ENCODE assay signal across 40 mouse cellular contexts in genomic region chr6:41631549-41631948, GRCm38 (mm10). TPM values are rescaled to one million over a fixed set of nuclear protein-coding genes. Genes with fewer than 3 reads are reported as not detected.
"Had no signal": no experiment of that assay in that cellular context is flagged by ENCODE, and none has a peak within 500 bp of the region (broad histone marks: within the 10 kb centered on the region; RNA-seq: fewer than 3 reads in every experiment).

No protein-coding gene starts in this region.

- H3K27me3 ChIP-seq: heart, embryonic 13.5 days; heart, embryonic 15.5 days; hindbrain, embryonic 13.5 days; hindbrain, embryonic 15.5 days; kidney, embryonic 15.5 days; limb, embryonic 13.5 days; limb, embryonic 15.5 days; liver, embryonic 12.5 days had no signal

- H3K9ac ChIP-seq: heart, embryonic 13.5 days; heart, embryonic 15.5 days; hindbrain, embryonic 13.5 days; hindbrain, embryonic 15.5 days; kidney, embryonic 15.5 days; limb, embryonic 13.5 days; limb, embryonic 15.5 days; liver, embryonic 12.5 days; liver, embryonic 14.5 days had no signal

- H3K4me1 ChIP-seq: heart, embryonic 13.5 days; heart, embryonic 15.5 days; hindbrain, embryonic 13.5 days; hindbrain, embryonic 15.5 days; kidney, embryonic 15.5 days; limb, embryonic 13.5 days; limb, embryonic 15.5 days; liver, embryonic 12.5 days had no signal

- H3K9me3 ChIP-seq: heart, embryonic 13.5 days; heart, embryonic 15.5 days; hindbrain, embryonic 13.5 days; hindbrain, embryonic 15.5 days; kidney, embryonic 15.5 days; limb, embryonic 13.5 days; limb, embryonic 15.5 days; liver, embryonic 12.5 days had no signal

- DNase-seq: gastrocnemius, postnatal 14 days; gastrocnemius, postnatal 36 days; heart, adult 11 months; heart, adult 2 months; heart, postnatal 14 days; heart, postnatal 36 days; kidney, adult 11 months; kidney, adult 2 months; kidney, adult 9 months; kidney, postnatal 14 days; kidney, postnatal 36 days; layer of hippocampus, postnatal 36 days; left cerebral cortex, postnatal 4 days had no signal

- ATAC-seq: hindbrain, postnatal 0 days; intestine, embryonic 16.5 days; liver, embryonic 12.5 days had no signal

- H3K4me3 ChIP-seq: heart, adult 2 months; heart, embryonic 13.5 days; heart, embryonic 15.5 days; hindbrain, embryonic 13.5 days; hindbrain, embryonic 15.5 days; kidney, embryonic 15.5 days; limb, embryonic 13.5 days; limb, embryonic 15.5 days; liver, embryonic 12.5 days had no signal

- H3K36me3 ChIP-seq: heart, embryonic 13.5 days; heart, embryonic 15.5 days; hindbrain, embryonic 13.5 days; hindbrain, embryonic 15.5 days; kidney, embryonic 15.5 days; limb, embryonic 13.5 days; limb, embryonic 15.5 days; liver, embryonic 12.5 days had no signal

- H3K27ac ChIP-seq: heart, adult 2 months; heart, embryonic 13.5 days; heart, embryonic 15.5 days; hindbrain, embryonic 13.5 days; hindbrain, embryonic 15.5 days; hindbrain, postnatal 0 days; kidney, embryonic 15.5 days; kidney, postnatal 0 days; limb, embryonic 13.5 days; limb, embryonic 15.5 days; liver, embryonic 12.5 days; liver, embryonic 14.5 days had no signal

- H3K4me2 ChIP-seq: heart, embryonic 11.5 days; heart, embryonic 13.5 days; heart, embryonic 15.5 days; hindbrain, embryonic 13.5 days; hindbrain, embryonic 15.5 days; kidney, embryonic 15.5 days; limb, embryonic 13.5 days; limb, embryonic 15.5 days; liver, embryonic 12.5 days had no signal

RNA-seq across cellular contexts. Expression of gene Trpv6, which starts 4.7 kb away (rescaled TPM):
- total RNA-seq: gastrocnemius, adult 18-20 months; gastrocnemius, adult 8-10 months; gastrocnemius, postnatal 14 days; gastrocnemius, postnatal 36 days; heart, adult 2 months; heart, postnatal 14 days; heart, postnatal 36 days; hematopoietic stem cell, adult 5-6 weeks; hindbrain, postnatal 0 days; liver, adult 2 months had no signal
- polyA plus RNA-seq: heart, adult 2 months; heart, embryonic 11.5 days; heart, embryonic 15.5 days; heart, postnatal 0 days; liver, adult 2 months had no signal

RNA-seq across cellular contexts. Expression of gene Trpv5, which starts 49.0 kb away (rescaled TPM):
- total RNA-seq: gastrocnemius, adult 18-20 months; gastrocnemius, adult 8-10 months; gastrocnemius, postnatal 14 days; gastrocnemius, postnatal 36 days; heart, adult 2 months; heart, postnatal 14 days; heart, postnatal 36 days; hematopoietic stem cell, adult 5-6 weeks; hindbrain, postnatal 0 days; layer of hippocampus, adult 18-20 months; layer of hippocampus, postnatal 10 days; layer of hippocampus, postnatal 36 days; left cerebral cortex, adult 18-20 months; left cerebral cortex, postnatal 25 days; left cerebral cortex, postnatal 4 days; liver, adult 2 months had no signal
- polyA plus RNA-seq: frontal cortex, adult 2 months; heart, adult 2 months; heart, embryonic 11.5 days; heart, embryonic 13.5 days; heart, embryonic 15.5 days; heart, postnatal 0 days; hindbrain, embryonic 11.5 days; hindbrain, embryonic 13.5 days; hindbrain, embryonic 15.5 days; hindbrain, postnatal 0 days; intestine, embryonic 14.5 days; large intestine, adult 2 months; limb, embryonic 11.5 days; limb, embryonic 13.5 days; limb, embryonic 15.5 days; liver, adult 2 months had no signal

RNA-seq across cellular contexts. Expression of gene Llcfc1, which starts 52.7 kb away (rescaled TPM):
- total RNA-seq: gastrocnemius, adult 18-20 months; gastrocnemius, adult 8-10 months; gastrocnemius, postnatal 14 days; gastrocnemius, postnatal 36 days; heart, adult 2 months; heart, postnatal 14 days; heart, postnatal 36 days; hematopoietic stem cell, adult 5-6 weeks; layer of hippocampus, adult 18-20 months; layer of hippocampus, postnatal 10 days; layer of hippocampus, postnatal 36 days; left cerebral cortex, adult 18-20 months; left cerebral cortex, postnatal 25 days; left cerebral cortex, postnatal 4 days; liver, adult 2 months had no signal
- polyA plus RNA-seq: frontal cortex, adult 2 months; heart, embryonic 11.5 days; heart, embryonic 13.5 days; heart, embryonic 15.5 days; heart, postnatal 0 days; hindbrain, embryonic 11.5 days; hindbrain, embryonic 13.5 days; hindbrain, embryonic 15.5 days; hindbrain, postnatal 0 days; intestine, embryonic 14.5 days; large intestine, adult 2 months; limb, embryonic 11.5 days; limb, embryonic 13.5 days; limb, embryonic 15.5 days; liver, adult 2 months; liver, embryonic 12.5 days; liver, embryonic 14.5 days had no signal
